Mouse (Mus musculus): ENCODE measurements at regions not wholly inside any gene's neighbourhood (a gene's known extent, or its start where the extent isn't known, plus 50 kb on each side); places are given as distances from the start of the nearest gene placed in this dataset.

DNA sequence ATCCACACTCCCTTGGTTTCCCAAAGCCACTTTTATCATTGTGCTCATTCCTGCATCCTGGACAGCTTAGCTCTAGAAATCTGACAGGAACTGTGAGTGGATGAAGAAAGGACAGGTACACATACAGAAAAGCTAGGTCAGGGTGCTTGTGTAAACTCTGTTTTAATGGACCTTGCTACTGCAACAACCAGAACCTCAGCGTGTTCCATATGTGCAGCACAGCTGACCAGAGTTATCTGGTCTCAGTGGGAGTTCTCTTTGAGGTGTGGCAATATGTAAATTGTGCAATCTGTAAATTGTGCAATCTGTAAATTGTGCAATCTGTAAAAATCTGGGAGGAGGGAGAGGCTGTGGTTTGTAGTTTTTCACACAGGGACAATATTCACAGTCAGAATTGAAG, 282.4 kb upstream of the Ptprd start:
- intact Hi-C loops (cut with DNase I), result no loop called here

DNA sequence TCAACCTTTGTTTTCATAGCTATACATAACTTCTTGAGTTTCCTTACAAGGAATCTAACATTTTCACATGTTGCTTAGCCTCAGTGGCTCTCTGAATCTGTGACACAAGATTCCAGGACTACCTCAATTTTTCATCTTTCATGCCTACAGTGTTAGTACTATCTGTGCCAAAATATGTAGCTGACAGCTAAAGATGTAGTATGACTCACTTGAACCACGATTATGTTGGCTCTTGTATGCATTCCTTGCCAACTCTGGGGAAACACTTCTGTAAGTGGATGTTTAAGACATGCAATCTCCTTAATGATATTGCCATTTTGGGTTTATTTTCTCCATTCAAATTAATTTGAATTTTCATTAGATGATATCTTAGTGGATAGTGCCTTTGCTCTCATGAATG, 254.8 kb upstream of the Ptprd start:
- no peak for DNase-seq (ENCODE audit: extremely low spot score in 1 of 2, low spot score in 2 of 2)
- intact Hi-C loops (cut with DNase I), result no loop called here

More for the DNA sequence above, 282.4 kb upstream of the Ptprd start:
- no peak for DNase-seq (ENCODE audit: extremely low spot score in 1 of 2, low spot score in 2 of 2)

DNA sequence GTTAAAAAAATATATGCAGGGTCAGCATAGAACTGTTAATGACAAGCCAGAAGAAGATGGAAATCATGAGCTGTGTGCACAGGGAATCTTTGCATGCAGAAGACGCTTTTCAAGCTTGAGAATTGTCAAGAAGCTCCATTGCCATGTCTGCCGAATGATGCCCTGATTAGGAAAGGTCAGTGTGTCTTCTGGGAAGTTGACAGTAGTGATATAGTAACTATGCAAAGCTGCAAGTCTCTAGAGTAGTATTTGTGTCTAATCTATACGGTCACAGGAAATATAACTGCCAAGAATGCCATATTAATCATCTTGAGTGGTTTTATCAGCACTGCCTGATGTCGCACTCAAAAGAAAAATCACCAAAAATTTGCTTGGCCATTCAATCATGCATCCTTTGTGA, 244.5 kb upstream of the Ptprd start:
- DNase-seq (ENCODE audit: extremely low spot score in 1 of 2, low spot score in 2 of 2), result no peak
- intact Hi-C loops (cut with DNase I), result no loop called here

DNA sequence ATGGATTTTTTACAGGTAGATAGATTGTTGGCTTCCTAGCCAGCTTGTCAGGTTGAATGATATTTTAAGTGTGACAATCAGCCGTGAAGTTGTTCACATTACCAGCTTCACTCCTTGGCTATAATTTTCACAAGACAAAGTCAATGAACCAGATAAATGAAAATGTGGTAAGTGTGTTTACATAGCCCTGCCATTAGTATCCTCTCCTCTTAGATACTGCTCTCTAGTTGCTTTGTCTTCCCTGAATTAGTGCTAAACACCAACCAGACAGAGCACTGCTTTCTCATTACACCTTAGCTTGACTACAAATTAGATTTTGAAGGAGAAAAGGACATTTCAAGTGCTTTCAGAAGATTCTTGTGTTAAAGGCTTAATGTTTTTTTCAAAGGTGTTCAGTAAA, 205.4 kb upstream of the Ptprd start:
- intact Hi-C loops (cut with DNase I), result no loop called here

DNA sequence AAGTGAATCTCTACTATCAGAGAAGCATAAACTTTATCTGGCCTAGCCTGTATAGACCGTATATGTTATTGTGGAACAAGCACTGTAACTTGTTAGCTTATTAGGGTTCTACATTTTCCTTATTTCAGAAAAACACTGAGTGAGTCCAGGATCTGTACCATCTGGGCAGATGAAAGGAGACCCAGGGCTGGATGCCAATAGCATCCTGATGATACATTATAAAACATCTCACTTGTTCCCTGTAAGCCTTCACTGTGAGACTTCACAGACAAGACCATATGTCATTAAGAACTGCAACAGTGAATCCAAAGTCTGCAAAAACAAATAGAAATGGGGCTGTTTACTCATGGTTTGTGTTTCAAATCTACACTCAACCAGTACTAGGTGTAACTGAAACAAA, 177.6 kb upstream of the Ptprd start:
- intact Hi-C loops (cut with DNase I), result no loop called here
- DNase-seq (ENCODE audit: extremely low spot score in 1 of 2, low spot score in 2 of 2), result peak in 1 of 2 experiments; percentile 2

More for the DNA sequence above, 205.4 kb upstream of the Ptprd start:
- DNase-seq (ENCODE audit: extremely low spot score in 1 of 2, low spot score in 2 of 2), result no peak

DNA sequence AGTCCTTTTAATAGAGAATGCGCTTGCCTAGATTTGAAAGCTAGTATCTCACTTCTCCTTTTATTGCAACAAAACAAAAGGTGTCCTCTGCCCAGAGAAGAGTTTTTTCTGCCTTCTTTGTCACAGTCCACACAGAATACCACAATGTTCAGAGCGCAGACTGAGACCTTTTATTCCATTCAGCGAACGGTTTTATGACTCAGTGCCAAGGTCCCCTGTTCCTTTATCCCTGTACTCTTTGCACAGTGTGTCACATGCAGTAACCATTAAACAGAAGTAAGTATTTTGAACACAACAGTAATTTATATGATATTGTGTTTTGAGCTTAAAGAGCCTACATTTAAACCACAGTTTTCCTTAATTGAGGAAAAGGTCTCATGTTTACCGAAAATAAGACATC, 143.4 kb upstream of the Ptprd start:
- intact Hi-C loops (cut with DNase I), result no loop called here
- DNase-seq (ENCODE audit: extremely low spot score in 1 of 2, low spot score in 2 of 2), result no peak

DNA sequence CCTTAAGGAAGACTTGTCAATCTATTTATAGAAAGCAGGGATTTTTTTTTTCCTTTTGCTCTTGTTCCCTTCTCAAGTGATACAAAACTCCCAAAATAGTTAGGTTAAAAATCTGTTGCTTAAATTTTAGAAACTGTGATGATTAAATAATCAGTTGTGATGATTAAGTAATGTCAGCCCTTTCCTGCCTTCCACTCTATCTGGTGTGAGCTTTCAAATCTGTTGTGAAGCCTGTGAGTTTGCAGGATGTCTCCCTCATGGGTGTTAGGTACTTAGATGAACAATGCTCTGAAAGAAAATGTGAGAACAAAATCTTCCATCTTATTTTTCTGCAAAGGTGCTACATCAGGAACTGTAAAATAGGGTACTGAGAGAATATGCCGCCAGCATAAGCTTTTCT, 124.0 kb upstream of the Ptprd start:
- DNase-seq (ENCODE audit: extremely low spot score in 1 of 2, low spot score in 2 of 2), result no peak
- intact Hi-C loops (cut with DNase I), result no loop called here

DNA sequence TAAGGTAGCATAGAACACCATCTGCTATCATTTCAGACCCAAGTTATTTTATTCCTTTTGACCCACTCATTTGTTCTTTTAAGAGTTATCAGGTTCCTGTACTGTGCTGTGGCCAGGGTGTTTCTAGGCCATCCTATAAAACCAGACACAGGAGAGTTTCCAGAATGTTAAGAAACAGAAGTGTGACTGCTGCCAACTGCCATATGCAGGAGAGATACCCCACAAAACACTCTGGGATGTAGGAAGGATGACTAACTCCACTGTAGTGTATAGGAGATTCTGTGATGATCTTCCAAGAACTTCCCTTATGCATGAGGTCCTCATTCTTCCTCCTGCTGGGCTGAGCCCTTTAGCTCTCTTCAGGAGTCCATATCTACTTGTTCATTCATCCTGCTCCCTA, 76.7 kb upstream of the Ptprd start:
- DNase-seq (ENCODE audit: extremely low spot score in 1 of 2, low spot score in 2 of 2), result no peak
- intact Hi-C loops (cut with DNase I), result no loop called here

Measured in left cerebral cortex, postnatal 10 days (tissue).